Mouse (Mus musculus): ENCODE measurements around the gene Akr1a1.

GRCm38 (mm10) chr4:116624831-116625230 lies 26.6 kb downstream of the Akr1a1 start:
- TF ChIP-seq EP300 (IDR thresholded peaks at IDR 0.05; ENCODE audit: low read depth) (no peak), CTCF (IDR thresholded peaks at IDR 0.05; ENCODE audit: low read depth) (no peak)
